Mouse (Mus musculus): Measurements from ENCODE around the gene Klk1b24.
"Not testable (repeated sequence)": the region's sequence is repeated elsewhere in the genome, so short reads cannot be mapped to it uniquely, and the experiment has no call there.

Klk1b24 gene

DNA sequence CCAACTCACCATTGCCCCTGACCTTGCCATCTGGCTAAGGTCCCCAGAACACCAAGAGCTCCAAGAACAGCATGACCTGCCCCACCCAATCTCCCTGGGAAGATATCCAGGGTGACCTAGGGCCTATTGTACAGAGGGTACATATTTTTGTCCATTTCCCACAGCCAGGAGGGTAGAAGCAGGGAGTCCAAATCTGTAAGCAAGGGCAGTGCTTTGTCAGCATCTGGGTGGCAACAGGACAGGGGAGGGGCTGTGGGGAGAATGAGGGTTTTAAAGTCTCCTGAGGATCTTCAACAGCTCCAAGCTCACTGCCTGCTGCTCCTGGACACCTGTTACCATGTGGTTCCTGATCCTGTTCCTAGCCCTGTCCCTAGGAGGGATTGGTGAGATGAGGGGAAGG is at the start of gene Klk1b24:
Klk1b24 (plus strand) TSS at position 301 of the 400 bp plus-strand sequence.
- not testable (repeated sequence) for DNase-seq (ENCODE audit: low spot score)

DNA sequence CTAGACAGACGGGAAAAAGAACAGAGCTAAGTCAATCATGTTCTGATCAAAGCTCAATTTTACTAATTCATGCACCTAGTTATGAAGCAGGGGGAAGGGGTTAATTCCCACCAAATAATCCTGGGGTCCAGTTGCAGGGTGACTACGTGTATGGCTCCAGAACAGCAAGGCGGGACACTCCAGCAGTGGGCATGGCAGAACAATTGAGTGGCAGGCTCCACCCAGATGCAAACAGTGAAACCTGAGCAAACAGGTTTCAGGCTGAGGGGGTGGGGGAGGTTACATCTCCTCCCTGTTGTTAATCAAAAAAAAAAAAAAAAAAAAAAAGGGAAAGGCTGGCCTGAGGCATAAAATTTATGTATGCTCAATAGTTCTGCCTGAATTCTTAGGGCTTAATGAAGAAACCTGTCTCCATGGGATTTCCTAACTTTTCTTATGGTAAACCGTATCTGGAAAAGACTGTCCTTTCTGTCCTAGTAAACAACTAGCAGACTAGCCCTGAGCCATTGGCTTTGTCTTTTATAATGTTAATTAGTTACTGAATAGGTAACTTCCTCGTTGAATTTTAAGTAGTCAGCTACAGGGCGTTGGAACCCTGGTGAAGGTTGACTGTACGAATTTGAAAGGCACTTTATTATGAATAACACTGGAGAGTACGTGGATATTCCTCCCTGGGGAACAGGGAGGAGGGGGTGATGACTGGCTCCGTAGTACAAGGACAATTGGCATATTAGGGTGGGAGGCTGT is 8.6 kb upstream of the Klk1b24 start:
- no peak for DNase-seq (ENCODE audit: low spot score)

DNA sequence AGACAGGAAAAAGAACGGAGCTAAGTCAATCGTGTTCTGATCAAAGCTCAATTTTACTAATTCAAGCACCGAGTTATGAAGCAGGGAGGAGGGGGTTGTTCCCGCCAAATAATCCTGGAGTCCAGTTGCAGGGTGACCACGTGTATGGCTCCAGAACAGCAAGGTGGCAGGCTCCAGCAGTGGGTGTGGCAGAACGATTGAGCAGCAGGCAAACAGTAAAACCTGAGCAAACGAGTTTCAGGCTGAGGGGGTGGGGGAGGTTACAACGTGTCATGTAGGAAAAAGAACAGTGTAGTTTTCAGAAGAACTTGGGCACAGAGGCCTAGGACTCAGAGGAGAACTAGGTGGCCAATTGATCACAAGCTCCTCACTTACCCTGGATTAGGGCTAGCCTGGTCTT is 1.5 kb upstream of the Klk1b24 start:
- not testable (repeated sequence) for DNase-seq (ENCODE audit: low spot score)

DNA sequence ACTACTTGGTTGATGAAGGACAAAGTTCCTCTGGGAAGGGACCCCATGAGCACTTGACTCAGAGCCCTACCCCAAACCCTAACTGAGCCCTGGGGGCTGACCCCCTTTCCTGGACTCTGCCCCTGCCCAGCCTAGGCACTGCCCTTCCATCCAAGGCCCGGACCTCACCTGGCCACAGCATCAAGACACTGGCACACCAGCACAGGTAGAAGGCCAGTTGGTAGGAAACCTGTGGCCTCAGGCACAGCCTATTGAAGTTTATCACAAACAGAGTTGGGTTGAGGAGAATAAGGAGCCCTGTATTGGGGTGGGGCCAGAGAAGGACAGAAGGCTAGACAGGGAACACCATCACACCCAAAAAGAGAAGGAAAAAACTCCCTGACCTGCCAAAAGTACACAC is 5.4 kb downstream of the Klk1b24 start:
- not testable (repeated sequence) for DNase-seq (ENCODE audit: low spot score)

DNA sequence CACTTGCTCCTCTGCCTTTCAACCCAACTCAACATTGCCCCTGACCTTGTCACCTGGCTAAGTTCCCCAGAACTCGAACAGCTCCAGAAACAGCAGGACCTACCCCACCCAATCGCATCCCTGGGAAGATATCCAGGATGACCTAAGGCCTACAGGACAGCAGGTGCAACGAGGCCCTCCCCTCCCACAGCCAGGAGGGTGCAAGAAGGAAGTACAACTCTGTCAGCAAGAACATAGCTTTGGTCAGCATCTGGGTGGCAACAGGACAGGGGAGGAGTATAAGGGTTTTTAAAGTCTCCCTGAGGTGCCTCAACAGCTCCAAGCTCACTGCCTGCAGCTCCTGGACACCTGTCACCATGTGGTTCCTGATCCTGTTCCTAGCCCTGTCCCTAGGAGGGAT is 9.9 kb downstream of the Klk1b24 start, which contains the start of gene Klk1b3:
Klk1b3 (plus strand) TSS at position 301 of the 400 bp plus-strand sequence.
- no peak for DNase-seq (ENCODE audit: low spot score)

DNA sequence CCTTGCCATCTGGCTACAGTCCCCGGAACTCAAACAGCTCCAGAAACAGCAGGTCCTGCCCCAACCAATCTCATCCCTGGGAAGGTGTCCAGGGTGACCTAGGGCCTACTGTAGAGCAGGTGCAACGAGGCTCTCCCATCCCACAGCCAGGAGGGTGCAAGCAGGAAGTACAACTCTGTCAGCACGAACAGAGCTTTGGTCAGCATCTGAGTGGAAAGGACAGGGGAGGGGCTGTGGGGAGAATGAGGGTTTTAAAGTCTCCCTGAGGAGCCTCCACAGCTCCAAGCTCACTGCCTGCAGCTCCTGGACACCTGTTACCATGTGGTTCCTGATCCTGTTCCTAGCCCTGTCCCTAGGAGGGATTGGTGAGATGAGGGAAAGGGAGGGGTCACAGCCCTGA is 19.1 kb downstream of the Klk1b24 start, which contains the start of gene Klk1b4:
Klk1b4 (plus strand) TSS at position 301 of the 400 bp plus-strand sequence.
- DNase-seq (ENCODE audit: low spot score): not testable (repeated sequence)

DNA sequence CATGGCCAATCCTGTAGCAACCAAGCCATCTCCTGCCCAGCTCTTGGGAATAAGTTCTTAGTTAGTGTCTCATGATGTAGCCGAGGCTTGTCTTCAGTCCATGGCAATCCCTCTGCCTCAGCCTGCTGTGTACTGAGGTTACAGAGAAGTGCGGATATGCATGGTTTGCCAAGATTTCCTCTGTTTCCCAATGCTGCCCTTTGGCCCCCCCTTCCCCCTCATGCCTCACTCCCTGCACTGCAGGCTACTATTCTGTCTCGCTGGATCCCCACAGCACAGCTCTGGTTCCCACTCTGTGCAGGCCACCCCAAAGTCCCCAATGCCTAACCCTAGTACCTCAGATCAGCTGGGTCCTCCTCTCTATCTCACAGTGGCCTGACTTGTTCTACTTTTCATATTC is 20.3 kb downstream of the Klk1b24 start:
- DNase-seq (ENCODE audit: low spot score): no peak

DNA sequence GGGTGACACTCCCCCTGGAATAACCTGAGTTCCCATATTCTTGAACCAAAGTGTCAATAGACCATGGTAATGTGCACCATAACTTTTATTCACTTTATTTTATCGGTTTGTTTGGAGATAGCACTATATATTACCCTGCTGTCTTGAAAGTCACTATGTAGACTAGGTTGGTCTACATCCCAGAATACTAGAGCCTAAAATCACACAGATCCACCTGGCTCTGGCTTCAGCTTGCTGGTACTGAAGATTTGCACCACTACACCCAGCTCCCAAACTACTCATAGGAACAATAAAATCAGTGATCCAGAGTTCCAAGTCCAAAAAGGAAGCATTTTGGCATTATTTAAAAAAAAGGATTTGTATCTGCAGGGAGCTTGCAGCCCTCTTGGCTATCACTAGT is 27.6 kb downstream of the Klk1b24 start, which contains the start of gene Klk1b5:
Klk1b5 (plus strand) TSS at position 301 of the 400 bp plus-strand sequence.
- no peak for DNase-seq (ENCODE audit: low spot score)

DNA sequence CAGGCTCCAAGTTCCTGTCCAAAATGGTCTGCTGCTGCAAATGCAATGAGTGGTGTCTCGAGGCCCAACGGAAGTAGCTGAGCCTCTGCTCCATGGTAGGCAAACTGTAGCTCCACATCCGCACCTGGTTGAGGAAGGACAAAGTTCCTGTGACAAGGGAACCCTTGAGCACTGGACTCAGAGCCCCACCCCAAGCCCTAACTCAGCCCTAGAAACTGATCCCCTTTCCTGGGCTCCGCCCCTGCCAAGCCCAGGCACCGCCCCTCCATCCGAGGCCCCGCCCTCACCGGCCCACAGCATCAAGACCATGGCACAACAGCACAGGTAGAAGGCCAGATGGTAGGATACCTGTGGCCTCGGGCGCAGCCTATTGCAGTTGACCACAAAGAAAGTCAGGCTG is 33.6 kb downstream of the Klk1b24 start:
- not testable (repeated sequence) for DNase-seq (ENCODE audit: low spot score)

DNA sequence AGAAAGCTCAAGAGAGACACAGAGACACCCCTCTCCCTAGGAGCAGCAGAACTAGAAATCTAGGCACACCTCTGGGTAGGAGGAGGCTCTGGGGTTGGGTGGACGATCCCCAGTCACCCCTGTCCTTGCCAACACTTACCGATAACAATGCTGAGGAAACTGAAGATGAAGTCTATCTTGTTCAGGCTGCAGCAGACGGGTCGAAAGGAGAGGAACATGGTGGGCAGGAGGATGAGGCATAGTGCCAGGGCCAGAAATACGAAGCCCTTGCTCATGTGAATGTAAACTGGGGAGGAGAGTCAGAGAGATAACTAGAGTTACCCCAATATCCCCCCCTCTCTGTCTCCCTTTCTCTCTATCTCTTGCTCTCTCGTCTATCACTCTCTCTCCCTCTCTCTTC is 34.3 kb downstream of the Klk1b24 start:
- DNase-seq (ENCODE audit: low spot score): not testable (repeated sequence)

DNA sequence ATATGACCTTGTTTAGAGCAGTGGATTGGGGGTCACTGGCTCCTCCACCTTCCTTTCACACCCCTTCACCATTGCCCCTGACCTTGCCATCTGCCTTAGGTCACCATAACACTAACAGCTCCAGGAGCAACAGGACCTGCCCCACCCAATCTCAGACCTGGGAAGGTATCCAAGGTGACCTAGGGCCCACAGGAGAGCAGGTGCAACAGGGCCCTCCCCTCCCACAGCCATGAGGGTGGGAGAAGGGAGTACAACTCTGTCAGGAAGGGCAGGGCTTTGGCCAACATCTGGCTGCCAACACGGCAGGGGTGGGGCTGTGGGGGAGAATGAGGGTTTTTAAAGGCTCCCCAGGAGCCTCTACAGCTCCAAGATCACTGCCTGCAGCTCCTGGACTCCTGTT is 37.0 kb downstream of the Klk1b24 start, which contains the start of gene Klk1:
Klk1 (plus strand) TSS at position 285 of the 400 bp plus-strand sequence.
- DNase-seq (ENCODE audit: low spot score): no peak

DNA sequence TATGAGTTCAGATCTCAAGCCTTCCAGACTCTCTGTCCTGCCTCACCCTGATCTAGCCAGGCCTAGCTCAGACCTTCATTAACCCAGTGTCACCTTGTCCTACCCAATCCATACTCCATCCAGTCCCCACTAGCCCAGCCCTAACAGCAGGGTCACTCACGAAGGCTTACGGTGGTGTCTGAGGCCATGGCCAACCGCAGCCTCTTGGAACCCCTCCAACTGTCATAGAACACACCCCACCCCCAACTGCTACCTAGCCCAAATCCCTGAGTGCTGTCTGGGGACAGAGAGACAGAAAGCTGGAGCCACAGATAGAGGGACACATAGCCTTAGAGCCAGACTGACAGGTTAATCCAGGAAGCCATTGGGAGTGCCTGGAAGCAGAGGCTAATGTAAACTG is 47.9 kb downstream of the Klk1b24 start, which contains the start of gene Gm36864:
Gm36864 (plus strand) TSS at position 269 of the 400 bp plus-strand sequence.
- DNase-seq (ENCODE audit: low spot score): no peak

DNA sequence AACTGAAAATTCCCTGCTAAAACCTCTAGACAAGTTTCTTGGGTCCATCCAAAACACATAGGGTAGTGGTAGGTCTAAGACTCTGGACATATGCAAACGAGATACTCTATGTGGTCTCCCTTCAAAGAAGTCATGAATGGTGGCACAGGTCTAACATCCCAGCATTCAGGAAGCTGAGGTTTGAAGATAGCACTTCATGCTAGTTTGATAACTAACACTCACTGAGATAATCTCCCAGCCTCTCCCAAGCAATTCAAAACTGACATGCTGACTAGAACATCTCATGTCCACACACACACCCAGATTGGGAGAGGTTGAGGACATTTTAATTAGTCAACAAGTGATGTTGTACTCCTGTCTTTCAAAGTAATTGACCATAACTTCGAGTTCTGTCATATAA is 51.9 kb downstream of the Klk1b24 start:
- DNase-seq (ENCODE audit: low spot score): no peak

DNA sequence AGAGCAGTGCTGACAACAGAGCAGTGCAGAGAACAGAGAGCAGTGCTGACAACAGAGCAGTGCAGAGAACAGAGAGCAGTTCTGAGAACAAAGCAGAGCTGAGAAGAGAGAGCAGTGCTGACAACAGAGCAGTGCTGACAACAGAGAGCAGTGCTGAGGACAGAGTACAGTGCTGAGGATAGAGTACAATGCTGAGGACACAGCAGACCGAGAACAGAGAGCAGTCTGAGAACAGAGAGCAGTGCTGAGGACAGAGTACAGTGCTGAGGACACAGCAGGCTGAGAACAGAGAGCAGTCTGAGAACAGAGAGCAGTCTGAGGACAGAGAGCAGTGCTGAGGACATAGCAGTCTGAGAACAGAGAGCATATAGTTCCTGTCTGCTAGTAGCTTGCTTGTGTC is 52.7 kb downstream of the Klk1b24 start:
- DNase-seq (ENCODE audit: low spot score): no peak

DNA sequence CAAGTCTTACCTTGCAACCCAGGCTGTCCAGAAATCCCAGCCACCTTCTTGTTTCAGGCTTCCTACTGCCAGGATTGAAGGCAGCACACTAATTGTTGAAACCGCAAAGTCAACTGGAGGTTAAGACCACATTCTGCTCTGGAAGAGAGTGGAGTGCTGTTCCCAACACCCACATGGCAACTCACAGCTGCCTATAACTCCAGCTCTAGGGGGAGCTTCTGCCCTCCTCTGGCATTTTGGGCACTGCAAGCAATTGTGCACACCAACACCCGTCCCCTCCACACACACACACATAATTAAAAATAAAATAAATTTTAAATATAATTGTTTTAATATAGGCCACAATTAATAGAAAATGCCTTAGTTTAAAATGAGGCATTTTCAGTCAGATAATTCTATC is 53.1 kb downstream of the Klk1b24 start:
- no peak for DNase-seq (ENCODE audit: low spot score)

All from ovary, postnatal 14 days (tissue).